In genomic region chr10:128283604-128284579, GRCm38 (mm10) we compare ENCODE assay signal across 1 mouse cellular context.
A peak's percentile ranks its signal among the peaks of the same experiment; 100 is the strongest.
TF ChIP-seq lines count a peak whose summit lies in the region.

No protein-coding gene starts in this region.

TF ChIP-seq in MEL, 35 proteins besides CTCF, POLR2A, EP300 and RAD21:
- TF ChIP-seq ZMIZ1 (IDR thresholded peaks at IDR 0.05; ENCODE audit: low read depth, low read length) (no peak), POLR2AphosphoS5 (IDR thresholded peaks at IDR 0.05; ENCODE audit: borderline replicate concordance, low read depth, low read length) (no peak), SMC3 (IDR thresholded peaks at IDR 0.05; ENCODE audit: low read depth, low read length) (peak; percentile 87), SIN3A (IDR thresholded peaks at IDR 0.05; ENCODE audit: low read length) (no peak), NRF1 (IDR thresholded peaks at IDR 0.05; ENCODE audit: insufficient read depth, low read depth, low read length, poor library complexity, severe bottlenecking) (no peak), MAZ (IDR thresholded peaks at IDR 0.05; ENCODE audit: low read depth, low read length) (no peak), GABPA (IDR thresholded peaks at IDR 0.05; ENCODE audit: low read depth, low read length) (no peak), UBTF (IDR thresholded peaks at IDR 0.05; ENCODE audit: borderline replicate concordance, insufficient read depth, low read depth, low read length) (no peak), ZC3H11A (IDR thresholded peaks at IDR 0.05; ENCODE audit: low read depth, low read length) (peak; percentile 73), RCOR1 (IDR thresholded peaks at IDR 0.05; ENCODE audit: low read depth, low read length) (no peak), ETS1 (IDR thresholded peaks at IDR 0.05; ENCODE audit: low read depth, low read length) (no peak), ZKSCAN1 (IDR thresholded peaks at IDR 0.05; ENCODE audit: low read depth, low read length) (no peak), MYB (IDR thresholded peaks at IDR 0.05; ENCODE audit: low read depth, low read length) (no peak), MXI1 (IDR thresholded peaks at IDR 0.05; ENCODE audit: low read depth, low read length) (no peak), TAL1 (IDR thresholded peaks at IDR 0.05; ENCODE audit: low read length) (no peak), POLR2AphosphoS2 (IDR thresholded peaks at IDR 0.05; ENCODE audit: low read length) (no peak), MEF2A (IDR thresholded peaks at IDR 0.05; ENCODE audit: extremely low read depth, insufficient replicate concordance, low read depth, low read length, poor library complexity, severe bottlenecking) (no peak), USF1 (IDR thresholded peaks at IDR 0.05; ENCODE audit: low read depth, low read length) (no peak), CHD1 (IDR thresholded peaks at IDR 0.05; ENCODE audit: low read depth, low read length) (no peak), HCFC1 (IDR thresholded peaks at IDR 0.05; ENCODE audit: low read depth, low read length) (0 out of 2 replicates have a peak, but pooled peaks have one; percentile 20), TCF12 (IDR thresholded peaks at IDR 0.05; ENCODE audit: low read depth, low read length) (no peak), TBP (IDR thresholded peaks at IDR 0.05; ENCODE audit: low read depth, low read length) (no peak), NELFE (IDR thresholded peaks at IDR 0.05; ENCODE audit: low read depth, low read length) (no peak), ELF1 (IDR thresholded peaks at IDR 0.05; ENCODE audit: low read depth, low read length) (0 out of 2 replicates have a peak, but pooled peaks have one; percentile 35), JUND (IDR thresholded peaks at IDR 0.05; ENCODE audit: low read depth, low read length) (no peak), ZNF384 (IDR thresholded peaks at IDR 0.05; ENCODE audit: low read depth, low read length) (peak; percentile 87), KAT2A (conservative IDR thresholded peaks at IDR 0.05; ENCODE audit: low read depth, low read length) (no peak)
TF ChIP-seq in MEL: peak in this region for 5.
